Mouse (Mus musculus) urinary bladder, adult 18-20 months (tissue): ENCODE data around the gene Hdac4.

ENCODE experiments used
- DNase-seq, 2 experiments: peaks; one replicate each; pipeline ENCODE4 v3.0.0; 2022; ENCODE audit warnings: low spot score in 2 of 2, mixed read lengths in 2 of 2

Gene Hdac4

GRCm38 (mm10) chr1:92100371-92100891 is 95.1 kb downstream of the Hdac4 start:
- no peak for DNase-seq

GRCm38 (mm10) chr1:92099964-92100363 is 95.5 kb downstream of the Hdac4 start:
- no peak for DNase-seq

GRCm38 (mm10) chr1:92099502-92099901 is 96.0 kb downstream of the Hdac4 start:
- DNase-seq, result peak; percentile 58 to 67

GRCm38 (mm10) chr1:92098456-92098855 is 97.0 kb downstream of the Hdac4 start:
- no peak for DNase-seq

GRCm38 (mm10) chr1:92096991-92097525 is 98.4 kb downstream of the Hdac4 start:
- DNase-seq, result no peak

- no peak for DNase-seq
Observed at GRCm38 (mm10) chr1:92092286-92092685, 103.2 kb downstream of the Hdac4 start.

GRCm38 (mm10) chr1:92087821-92088220 is 107.7 kb downstream of the Hdac4 start:
- DNase-seq, result no peak

GRCm38 (mm10) chr1:92087343-92087742 is 108.2 kb downstream of the Hdac4 start:
- DNase-seq, result no peak

- no peak for DNase-seq
Observed at GRCm38 (mm10) chr1:92086841-92087240, 108.7 kb downstream of the Hdac4 start.

- DNase-seq, result no peak
Observed at GRCm38 (mm10) chr1:92086277-92086813, 109.2 kb downstream of the Hdac4 start.

GRCm38 (mm10) chr1:92084738-92085137 is 110.8 kb downstream of the Hdac4 start:
- no peak for DNase-seq

GRCm38 (mm10) chr1:92084004-92084403 is 111.5 kb downstream of the Hdac4 start:
- DNase-seq, result peak in 1 of 2 experiments; percentile 19

GRCm38 (mm10) chr1:92082837-92083541 is 112.5 kb downstream of the Hdac4 start:
- no peak for DNase-seq

- DNase-seq, result no peak
Observed at GRCm38 (mm10) chr1:92082156-92082836, 113.2 kb downstream of the Hdac4 start.

- DNase-seq, result no peak
Observed at GRCm38 (mm10) chr1:92079982-92080537, 115.4 kb downstream of the Hdac4 start.

GRCm38 (mm10) chr1:92075312-92075711 is 120.2 kb downstream of the Hdac4 start:
- no peak for DNase-seq

GRCm38 (mm10) chr1:92074655-92075054 is 120.8 kb downstream of the Hdac4 start:
- no peak for DNase-seq

GRCm38 (mm10) chr1:92069932-92070677 is 125.4 kb downstream of the Hdac4 start:
- DNase-seq, result no peak

GRCm38 (mm10) chr1:92069464-92069863 is 126.0 kb downstream of the Hdac4 start:
- DNase-seq, result no peak

- no peak for DNase-seq
Observed at GRCm38 (mm10) chr1:92064307-92064706, 131.2 kb downstream of the Hdac4 start.

GRCm38 (mm10) chr1:92063271-92063670 is 132.2 kb downstream of the Hdac4 start:
- no peak for DNase-seq
